Mouse (Mus musculus) frontal cortex, adult 2 months (tissue): ENCODE results near the gene Dpp6. TPM values are rescaled to one million over a fixed set of nuclear protein-coding genes. Genes with fewer than 3 reads are reported as not detected.

ENCODE experiments used
- DNase-seq, 2 experiments: peaks; one replicate each; pipeline ENCODE4 v3.0.0; 2022; ENCODE audit warnings: low spot score in 1 of 2; ENCODE audit errors: extremely low spot score in 1 of 2
- polyA plus RNA-seq: library from polyadenylated mRNA; depleted of rRNA; stranded (reverse); fragments of >200 nt; gene quantifications from 2 replicates; pipeline ENCODE4 v1.2.3, GENCODE M21; 2012

The Dpp6 gene
- polyA plus RNA-seq, 1 experiment: 133 TPM

DNA sequence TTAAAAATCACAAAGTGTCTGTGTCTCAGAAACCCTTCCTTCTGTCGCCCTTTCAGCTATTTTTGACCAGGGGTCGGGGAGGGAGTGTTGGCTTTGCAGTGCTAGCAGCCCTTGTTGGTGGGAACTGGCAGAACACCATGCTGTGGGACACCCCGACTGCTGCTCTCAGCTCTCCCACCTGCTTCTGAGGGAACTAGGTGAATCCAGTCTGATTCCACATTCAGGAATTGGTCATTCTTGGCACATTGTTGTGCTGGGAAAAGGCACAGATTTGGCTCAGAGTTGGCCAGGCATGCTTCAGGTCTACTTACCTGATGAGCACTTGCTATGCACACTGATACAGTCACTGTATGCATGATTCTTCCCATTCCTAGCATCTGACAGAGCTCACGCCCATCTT is 454.3 kb downstream of the Dpp6 start:
- no peak for DNase-seq

DNA sequence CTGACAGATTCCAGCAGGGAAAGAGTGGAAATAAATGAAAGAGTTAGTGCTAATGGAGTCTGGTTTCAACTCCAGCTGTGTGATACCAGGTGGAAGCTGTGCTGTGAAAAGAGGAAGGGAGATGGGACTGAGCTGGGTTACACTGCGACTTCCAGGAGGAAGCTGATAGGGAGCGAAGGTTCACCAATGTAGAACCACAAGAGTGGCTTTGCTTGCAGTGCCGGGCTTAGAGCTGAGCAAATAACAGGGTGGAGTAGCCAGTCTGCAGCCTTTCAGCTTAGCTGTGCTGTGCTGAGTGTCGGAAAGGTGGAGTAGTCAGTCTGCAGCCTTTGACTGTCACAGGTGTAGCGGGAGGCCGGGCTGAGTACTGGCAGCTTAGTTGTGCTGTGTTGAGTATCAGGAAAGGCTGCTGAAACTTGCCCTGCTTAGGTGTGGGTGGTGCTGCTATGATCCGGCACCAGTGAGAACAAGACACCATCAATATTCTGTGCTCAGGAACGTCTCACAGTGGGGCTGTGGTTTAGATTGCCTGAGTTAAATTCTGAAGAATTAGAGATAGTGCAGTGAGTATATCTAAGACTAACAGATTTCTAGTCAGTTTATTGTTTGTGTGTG is 457.9 kb downstream of the Dpp6 start:
- no peak for DNase-seq

DNA sequence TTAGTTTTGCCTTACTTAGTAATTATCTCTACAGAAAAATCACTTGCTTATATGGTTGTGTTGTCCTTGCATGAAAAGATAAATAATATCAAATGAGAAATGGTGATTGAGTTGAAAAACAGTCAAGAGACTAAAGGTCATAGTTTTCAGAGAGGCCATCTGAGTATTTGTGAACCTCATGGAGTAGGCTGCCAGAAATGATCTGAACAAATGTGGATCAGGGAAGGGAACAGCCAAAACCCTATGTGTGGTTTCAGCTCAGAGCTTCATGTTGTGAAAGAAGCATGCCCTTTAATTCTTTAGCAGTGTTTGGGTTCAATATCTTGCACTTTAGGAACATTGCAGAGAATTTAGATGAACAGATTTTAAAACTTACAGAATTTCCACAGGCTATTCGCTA is 458.9 kb downstream of the Dpp6 start:
- no peak for DNase-seq

DNA sequence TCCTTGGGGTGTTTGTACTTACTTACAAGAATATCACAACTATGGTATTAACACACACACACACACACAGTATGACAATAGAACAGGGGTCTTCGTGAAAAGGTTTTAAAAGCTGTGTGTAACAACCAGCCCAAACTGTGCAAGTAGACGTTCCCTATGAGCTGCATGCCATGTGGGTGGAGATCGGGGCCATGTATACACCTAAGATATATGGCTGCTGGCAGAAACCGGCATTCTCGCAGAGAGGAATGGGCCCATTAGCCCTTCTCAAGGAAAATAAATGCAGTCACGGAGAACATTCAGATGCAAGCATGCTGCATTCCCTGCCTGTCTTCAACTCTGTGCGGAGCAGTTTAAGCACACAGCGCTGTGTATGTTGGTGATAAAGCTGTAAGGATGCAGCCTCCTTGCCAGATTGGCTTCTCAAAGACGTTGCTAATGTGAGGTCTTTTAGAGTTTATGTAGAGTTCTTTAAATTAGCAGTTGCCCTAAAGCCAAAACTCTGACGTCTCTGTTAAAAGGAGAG is 461.2 kb downstream of the Dpp6 start:
- DNase-seq: no peak

DNA sequence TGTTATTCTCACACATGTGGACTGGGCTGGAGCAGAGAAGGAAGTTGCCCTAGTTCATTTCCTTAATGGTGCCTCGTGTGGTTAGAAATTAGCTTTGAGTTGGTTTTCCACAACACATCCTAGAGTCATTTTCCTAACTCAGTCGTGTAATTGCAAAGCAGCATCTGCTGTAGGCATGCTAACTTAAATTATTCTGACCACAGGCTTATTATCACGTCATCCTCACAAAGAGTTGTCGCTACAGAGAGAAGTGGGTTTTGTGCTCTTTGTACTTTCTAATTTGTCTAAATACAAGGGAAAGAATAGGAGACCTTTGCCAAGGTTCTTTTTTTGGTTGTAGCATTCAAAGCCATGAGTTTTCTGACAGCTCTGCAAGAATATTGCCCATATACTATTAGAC is 469.9 kb downstream of the Dpp6 start:
- DNase-seq: no peak

DNA sequence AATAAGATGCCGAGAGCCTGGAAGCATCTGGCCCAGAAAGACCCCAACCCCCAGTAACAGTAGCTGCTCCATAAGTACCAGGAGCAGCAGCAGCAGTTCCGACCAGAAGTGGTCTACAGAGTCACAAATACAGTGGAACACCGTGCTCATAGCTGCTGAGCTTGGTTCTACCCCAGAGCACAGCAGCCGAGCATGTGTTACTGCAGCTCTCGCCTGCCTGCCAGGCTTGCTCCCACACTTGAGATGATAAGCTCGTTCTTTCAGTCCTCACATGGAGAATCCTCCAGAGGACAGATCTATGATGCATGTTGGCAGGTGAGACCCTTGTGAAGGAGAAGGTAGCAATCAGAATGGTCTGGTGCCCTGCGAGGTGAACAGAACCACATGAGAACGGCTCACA is 474.4 kb downstream of the Dpp6 start:
- no peak for DNase-seq

DNA sequence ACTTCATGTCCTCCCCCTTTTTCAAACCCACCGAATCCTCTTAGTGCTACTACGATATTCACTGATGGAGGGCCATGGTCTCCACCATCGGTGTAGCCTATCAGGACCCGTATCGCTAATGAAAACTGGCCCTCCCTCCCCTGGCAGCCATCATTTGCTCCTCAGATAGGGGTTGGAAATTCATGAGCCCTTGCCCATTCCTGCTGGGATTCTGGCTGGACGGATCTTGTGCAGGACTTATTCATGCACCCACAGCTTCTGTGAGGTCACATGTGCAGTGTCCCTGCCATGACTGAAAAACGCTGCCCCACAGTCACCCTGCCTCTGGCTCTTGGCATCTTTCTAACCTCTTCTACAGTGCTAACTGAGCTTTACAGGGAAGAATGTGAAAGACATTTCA is 475.2 kb downstream of the Dpp6 start:
- no peak for DNase-seq

DNA sequence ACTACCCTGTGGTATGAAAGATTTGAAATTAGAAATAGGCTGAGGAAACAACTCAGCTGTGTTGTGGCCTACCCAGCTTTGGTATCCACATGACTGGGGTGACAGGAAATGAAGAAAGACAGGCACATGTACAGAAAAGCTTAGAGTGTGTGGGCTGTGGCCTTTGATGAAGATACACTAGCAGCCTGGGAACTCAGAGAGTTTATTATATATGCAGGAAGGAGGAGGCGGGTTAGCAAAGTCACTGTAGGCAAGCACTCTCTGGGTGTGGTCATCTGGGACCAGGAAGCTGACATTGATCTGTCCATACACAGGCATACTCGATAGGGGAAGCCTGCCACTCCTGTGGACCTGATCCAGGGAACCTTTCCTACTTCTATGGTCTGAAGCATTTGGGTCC is 487.1 kb downstream of the Dpp6 start:
- DNase-seq: no peak

DNA sequence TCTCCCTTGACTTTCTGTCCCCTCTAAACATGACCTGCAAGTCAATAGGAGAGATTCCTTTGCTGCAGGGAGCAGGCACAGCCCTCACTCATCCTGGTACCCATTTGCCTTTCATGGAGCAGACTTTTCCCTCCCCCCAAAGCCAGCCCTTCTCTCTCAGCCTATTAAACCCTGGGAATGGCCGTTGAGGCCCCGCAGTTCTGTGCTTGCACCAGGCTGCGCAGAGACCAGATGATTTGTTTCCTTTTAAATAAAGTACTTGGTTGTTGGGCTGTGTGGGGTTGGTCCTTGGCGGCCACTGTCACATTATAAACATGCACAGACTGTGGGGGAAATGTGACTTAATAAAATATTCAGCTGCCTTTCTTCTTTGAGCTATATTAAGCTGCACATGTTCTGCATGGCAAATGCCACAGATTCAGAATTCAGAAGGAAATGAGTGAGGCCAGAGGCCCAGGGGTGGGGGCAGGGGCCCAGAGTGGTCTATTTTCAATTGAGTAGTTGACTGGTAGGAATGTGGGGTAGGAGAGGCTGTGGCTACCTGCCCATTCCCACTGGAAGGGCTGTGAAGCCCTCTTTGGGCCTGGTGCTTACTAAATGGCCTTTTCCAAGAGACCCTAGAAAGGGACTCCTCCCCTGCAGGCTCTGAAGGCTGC is 489.6 kb downstream of the Dpp6 start:
- no peak for DNase-seq

DNA sequence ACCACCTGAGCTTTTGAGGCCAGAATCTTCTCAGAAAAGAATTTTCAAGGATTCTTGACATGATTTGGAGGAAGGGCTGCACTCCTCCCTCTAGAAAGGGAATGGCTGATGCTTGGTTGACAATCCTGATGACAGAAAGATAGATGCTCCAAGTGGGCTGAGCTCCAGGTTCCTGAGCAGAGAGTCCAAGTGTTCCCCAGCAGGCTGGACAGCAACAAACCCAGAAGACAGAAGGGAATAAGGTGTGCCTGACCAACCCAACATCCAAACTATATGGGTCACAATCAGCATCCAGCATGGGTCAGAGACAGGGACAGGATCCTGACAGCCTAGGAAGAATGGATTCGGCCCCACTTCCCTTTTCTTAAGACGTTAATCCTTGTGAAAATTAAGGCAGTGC is 493.2 kb downstream of the Dpp6 start:
- DNase-seq: no peak

DNA sequence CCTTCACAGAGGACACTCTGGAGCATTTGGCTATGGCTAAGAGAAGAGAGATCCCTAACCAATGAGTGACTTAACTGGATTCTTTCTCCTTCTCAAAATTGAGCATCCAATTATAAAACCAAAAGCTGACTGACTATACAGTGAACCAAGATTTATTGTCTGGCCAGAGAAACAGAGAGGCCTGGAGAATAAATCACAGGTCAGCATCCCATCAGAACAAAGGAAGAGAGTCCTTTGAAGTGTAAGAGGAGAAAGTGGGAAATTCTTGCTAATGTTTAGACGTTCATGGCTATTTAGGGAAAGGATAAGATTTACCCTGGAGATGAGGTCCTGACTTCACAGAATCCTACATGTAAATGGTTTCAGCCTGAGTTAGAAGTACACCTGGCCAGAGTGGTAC is 499.7 kb downstream of the Dpp6 start:
- no peak for DNase-seq

DNA sequence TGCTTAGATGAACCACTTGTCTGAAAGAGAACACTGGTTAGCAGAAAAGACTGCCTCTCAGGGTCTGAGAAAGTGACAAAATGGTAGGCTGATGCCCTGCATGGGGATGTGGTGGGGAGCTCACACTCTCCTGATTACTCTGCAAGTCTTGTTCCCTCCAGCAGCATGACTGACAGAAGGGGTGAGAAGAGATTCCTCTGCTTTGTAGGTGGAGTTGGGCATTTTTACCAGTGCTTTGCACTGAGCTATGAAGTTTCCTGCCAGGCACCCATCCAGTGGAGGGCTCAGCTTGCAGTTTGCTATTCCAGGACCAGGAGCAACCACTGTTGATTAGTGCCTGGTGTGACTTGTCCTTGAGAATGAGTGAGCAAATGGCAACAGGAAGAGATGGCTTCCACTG is 500.3 kb downstream of the Dpp6 start:
- DNase-seq: peak in 1 of 2 experiments; percentile 26

DNA sequence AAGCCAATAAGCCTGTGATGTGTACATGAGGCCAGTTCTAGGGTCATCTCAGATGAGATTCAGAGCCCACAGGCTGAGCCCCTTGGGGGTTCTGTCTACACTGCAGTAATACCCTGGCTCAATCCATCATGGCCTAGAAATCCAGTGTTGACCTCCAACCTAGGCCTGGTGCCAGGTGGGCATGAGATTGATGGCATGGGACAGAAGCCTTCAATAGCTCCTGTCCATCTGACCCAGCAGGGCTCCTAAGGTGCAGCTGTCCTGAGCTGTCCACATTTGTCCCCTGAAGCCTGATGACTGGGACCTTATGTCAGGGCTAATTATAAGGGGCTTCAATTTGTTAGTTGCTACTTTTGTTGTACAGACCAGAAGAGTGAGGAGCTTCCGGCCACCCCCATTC is 500.8 kb downstream of the Dpp6 start:
- DNase-seq: no peak

DNA sequence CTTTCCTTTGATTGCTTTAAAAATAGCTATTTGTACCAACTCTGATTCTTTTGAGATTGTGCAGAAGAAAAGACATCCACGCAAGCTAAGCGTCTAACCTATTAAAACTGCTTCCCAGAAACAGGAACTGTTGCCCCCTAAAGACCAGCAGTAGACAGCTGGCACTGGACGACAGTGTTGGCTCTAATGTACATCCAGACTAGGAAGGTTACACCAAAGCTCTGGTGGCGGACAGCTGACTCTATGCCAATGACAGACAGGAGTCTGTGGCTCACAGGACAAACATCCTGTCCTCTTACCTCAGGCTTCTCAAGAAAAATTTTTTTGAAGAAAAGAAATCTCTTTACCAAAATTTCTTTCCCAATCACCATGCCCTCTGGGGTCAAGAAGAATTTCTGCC is 502.7 kb downstream of the Dpp6 start:
- no peak for DNase-seq

DNA sequence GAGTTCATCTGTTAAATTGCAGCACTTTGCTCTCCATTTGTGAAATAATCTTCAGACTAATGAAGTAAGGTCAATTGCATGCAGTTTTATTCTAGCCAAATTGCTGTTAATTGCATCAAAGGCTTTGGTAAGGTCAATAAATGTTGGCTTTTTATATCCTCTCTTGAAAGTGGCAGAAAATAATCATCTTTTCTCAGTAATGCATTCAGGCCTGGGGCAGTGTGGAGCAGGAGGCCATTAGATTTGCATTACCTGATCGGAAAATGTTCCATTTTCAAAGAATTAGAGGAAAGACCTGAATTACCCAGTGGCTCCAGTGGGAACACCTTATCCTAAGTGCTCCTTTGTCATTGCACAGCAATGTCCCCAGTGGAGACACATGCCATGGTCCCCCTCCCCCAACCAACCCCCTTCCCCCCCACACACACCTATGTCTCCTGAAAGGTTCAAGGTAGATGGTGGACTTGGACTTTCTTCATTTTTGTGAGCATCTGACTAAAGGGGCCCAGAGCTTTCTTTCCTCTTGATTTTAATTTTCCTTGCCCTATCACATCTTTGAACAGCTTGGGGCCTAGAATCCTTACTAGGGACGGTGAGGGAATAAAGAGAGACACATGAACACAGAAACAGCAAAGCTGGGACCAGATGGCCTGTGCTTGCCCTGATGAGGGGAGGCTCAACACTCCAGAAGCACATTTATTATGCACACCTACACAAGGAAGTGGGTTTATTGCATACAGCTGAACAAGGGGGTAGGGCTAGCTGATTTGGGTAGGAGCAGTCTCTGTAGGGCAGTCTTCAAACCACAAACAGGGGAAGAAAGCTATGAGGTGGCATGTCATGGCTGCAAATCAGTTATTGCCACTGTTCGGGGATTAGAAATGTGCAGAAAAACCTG is 506.1 kb downstream of the Dpp6 start:
- no peak for DNase-seq

DNA sequence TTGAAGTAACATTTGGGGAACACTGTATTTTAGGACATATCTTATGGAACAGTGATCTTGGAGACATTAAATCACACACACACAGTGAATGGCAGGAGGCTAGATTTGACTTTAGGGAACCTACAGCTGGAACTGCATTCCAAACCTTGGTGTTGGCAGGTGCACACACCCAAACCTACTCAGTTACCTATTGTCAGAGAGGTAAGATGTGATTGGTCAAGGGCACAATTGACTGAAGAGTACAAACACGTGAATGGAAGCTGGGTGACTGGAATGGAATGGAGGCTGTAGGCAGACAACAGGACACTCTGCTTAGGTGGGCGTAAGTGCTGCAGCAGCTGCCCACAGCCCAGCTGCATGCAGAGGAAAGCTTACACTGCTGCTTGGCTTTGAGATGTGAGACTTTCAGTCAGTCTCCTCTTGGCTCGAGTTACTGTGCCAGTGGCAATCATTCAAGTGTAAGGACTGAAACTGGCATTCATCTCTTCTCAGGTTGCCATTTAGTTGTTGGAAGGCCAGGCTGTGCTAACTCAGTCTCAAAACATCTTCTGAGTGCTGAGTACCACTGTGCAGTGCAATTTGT is 507.4 kb downstream of the Dpp6 start:
- peak; percentile 61 to 62 for DNase-seq

DNA sequence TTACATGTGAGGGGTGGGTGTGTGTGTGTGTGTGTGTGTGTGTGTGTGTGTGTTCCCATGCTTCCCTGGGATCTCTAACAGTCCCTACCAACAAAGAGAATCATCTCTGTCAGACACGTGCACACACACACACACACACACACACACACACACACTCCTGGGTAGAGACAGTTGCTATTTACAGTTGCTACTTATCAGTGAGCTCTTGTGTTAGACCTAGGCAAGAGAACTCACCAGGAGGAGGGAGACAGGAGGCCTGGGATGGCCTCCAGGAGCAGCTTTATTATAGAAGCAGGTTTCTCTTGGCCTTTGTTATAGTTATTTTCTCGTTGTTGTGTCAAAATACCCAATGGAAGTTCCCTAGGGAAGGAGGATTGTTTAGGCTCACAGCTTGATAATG is 519.7 kb downstream of the Dpp6 start:
- no peak for DNase-seq

DNA sequence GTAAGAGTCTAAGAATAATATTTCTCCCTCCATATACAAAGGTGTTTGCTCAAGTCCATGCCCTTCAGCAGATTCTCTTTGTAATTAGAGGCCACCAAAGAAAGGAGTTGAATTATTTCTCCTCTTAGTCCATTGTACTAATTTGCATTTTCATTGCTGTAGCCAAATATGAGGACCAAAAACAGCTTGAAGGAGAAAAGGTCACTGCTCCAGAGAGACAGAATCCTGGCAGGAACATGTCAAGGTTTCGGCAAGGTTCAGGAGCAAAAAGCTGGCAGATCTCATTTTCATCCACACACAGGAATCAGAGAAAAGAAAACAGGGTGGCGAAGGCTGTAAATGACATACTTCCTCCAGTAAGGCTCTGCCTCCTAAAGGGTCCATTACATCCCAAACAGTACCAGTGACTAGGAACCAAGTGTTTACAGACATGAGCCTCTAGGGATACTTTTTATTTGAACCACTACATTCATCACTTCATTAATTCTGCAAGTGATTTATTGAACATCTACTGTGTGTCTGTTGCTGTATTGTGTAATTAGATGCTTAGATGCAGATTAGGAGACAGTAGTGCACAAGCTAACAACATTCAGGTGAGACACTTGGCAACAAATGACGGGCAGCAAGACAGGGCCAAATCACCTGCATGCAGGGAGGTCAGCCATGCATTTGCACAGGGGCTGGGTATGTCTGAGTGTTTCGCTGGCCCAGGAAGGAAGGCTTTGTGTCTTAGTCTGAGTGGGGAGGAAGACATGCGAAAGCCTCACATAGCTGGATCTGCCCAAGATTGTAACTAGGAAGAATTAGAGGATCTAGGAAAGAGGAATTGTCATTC is 522.4 kb downstream of the Dpp6 start:
- no peak for DNase-seq

DNA sequence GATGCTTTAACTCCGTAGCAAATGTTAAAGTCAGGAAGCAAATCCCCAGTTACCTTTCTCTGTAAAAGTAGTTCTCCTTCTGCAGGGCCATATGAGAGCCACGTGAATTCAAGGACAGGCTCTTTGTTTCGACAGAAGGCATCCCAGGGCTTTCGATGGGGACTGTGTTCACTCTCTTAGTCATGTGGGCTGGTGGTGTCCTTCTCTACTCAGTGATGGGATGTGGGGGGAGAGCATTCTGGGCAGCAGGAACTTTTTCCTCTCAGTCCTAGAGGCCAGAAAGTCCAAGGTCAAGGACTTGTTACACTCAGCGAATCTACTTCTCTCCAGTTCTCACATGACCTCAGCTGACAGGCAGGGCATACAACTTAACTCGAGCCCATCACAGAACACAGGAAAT is 525.3 kb downstream of the Dpp6 start:
- no peak for DNase-seq

DNA sequence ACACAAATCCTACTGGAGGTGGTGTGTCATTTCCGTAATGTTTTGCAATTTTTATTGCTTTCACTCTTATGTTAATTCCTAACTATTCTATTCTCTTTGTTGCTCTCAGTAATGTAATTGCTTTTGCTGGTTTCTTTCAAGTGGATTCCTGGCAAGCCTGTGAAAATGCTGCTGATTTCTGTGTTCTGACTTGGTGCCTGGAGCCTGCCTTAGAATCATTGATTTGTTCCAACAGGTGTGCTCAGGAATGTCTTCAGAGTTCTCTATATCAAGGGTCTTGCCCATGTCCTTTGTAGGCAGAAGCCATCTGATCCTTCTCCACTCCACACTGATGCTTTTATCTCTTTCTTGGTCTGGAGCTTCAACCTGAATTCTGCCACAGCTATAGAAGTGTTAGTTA is 526.6 kb downstream of the Dpp6 start:
- no peak for DNase-seq
